Mouse (Mus musculus) ES-E14 (cell line): ENCODE measurements at regions not wholly inside any gene's neighbourhood (a gene's known extent, or its start where the extent isn't known, plus 50 kb on each side); places are given as distances from the start of the nearest gene placed in this dataset.

Experiments used
- DNase-seq: peaks from one replicate; pipeline ENCODE4 v3.0.0-alpha.2; 2013; ENCODE audit warnings: low read depth, low spot score
- H3K27ac ChIP-seq: 2 replicates; pipeline ENCODE4 v1.5.1; 2012; ENCODE audit warnings: low read depth, mild to moderate bottlenecking, low read length, moderate library complexity, mixed read lengths; ENCODE audit not compliant: poor library complexity, insufficient read depth, severe bottlenecking
- H3K36me3 ChIP-seq: 2 replicates; pipeline ENCODE4 v1.6.1; 2012; ENCODE audit warnings: mild to moderate bottlenecking, low read length, moderate library complexity, mixed read lengths; ENCODE audit not compliant: control insufficient read depth, poor library complexity, insufficient read depth, severe bottlenecking
- H3K4me1 ChIP-seq, 2 experiments: fragments of 150-350 bp in 1 of 2; sonication (generic) in 1 of 2; 2 replicates each; pipeline ENCODE4 v1.6.1; 2012; ENCODE audit warnings: low read length in 2 of 2, mild to moderate bottlenecking in 1 of 2, mixed read lengths in 1 of 2; ENCODE audit not compliant: control insufficient read depth in 2 of 2, insufficient read depth in 2 of 2, poor library complexity in 1 of 2
- H3K4me3 ChIP-seq, 2 experiments: fragments of 150-350 bp in 1 of 2; sonication (generic) in 1 of 2; 2 replicates each; pipeline ENCODE4 v1.5.1; 2012; ENCODE audit warnings: low read length in 2 of 2, low read depth in 1 of 2, mild to moderate bottlenecking in 1 of 2, mixed read lengths in 1 of 2; ENCODE audit not compliant: insufficient read depth in 1 of 2, poor library complexity in 1 of 2, severe bottlenecking in 1 of 2
- H3K9ac ChIP-seq: 2 replicates; pipeline ENCODE4 v1.6.1; 2012; ENCODE audit warnings: low read depth, mild to moderate bottlenecking, low read length, mixed read lengths; ENCODE audit not compliant: poor library complexity, insufficient read depth, severe bottlenecking
- H3K9me3 ChIP-seq: fragments of 150-350 bp; sonication (generic); 2 replicates; pipeline ENCODE4 v1.6.1; 2012; ENCODE audit warnings: low read depth, mild to moderate bottlenecking, low read length; ENCODE audit not compliant: control insufficient read depth, insufficient read depth
- CHD2 ChIP-seq: IDR thresholded peaks from 2 replicates; pipeline ENCODE4 v1.6.1; 2014; ENCODE audit warnings: mild to moderate bottlenecking, low read depth, low read length, inconsistent platforms
- HCFC1 ChIP-seq: IDR thresholded peaks from 2 replicates; pipeline ENCODE4 v1.6.1; 2012; ENCODE audit warnings: low read length, inconsistent platforms, borderline replicate concordance; ENCODE audit not compliant: insufficient read depth
- MAFK ChIP-seq: IDR thresholded peaks from 2 replicates; pipeline ENCODE4 v1.6.1; 2014; ENCODE audit warnings: mild to moderate bottlenecking, low read depth, low read length, inconsistent platforms; ENCODE audit not compliant: insufficient read depth
- ZC3H11A ChIP-seq: IDR thresholded peaks from 2 replicates; pipeline ENCODE4 v1.6.1; 2012; ENCODE audit warnings: low read depth, mild to moderate bottlenecking, inconsistent platforms, low read length, borderline replicate concordance
- ZNF384 ChIP-seq: IDR thresholded peaks from 2 replicates; pipeline ENCODE4 v1.6.1; 2012; ENCODE audit warnings: low read depth, low read length, inconsistent platforms
- in situ Hi-C, 2 experiments: fragments of 600-800 bp; cut with MboI; formaldehyde crosslinking; loops; one replicate each; pipeline ENCODE4 v1.15.1; 2025; ENCODE audit warnings: low sequenced_read_pairs in 2 of 2, inconsistent platforms in 1 of 2; ENCODE audit not compliant: unreplicated experiment in 2 of 2

GRCm38 (mm10) chr9:94277096-94277495 lies 260.8 kb downstream of the 1190002N15Rik start:
- no peak overlapping the region for H3K9ac ChIP-seq
- no peaks in the 10 kb centered on the region for H3K36me3 ChIP-seq
- TF ChIP-seq ZC3H11A (no peak), CHD2 (no peak), ZNF384 (no peak), MAFK (no peak), HCFC1 (no peak)
- no peaks in the 10 kb centered on the region for H3K9me3 ChIP-seq
- DNase-seq: no peak
- H3K27ac ChIP-seq: no peak overlapping the region
- in situ Hi-C loops: no loop called here
- no peaks in the 10 kb centered on the region for H3K4me1 ChIP-seq
- H3K4me3 ChIP-seq: no peak overlapping the region

- in situ Hi-C loops: no loop called here
- Histone ChIP-seq H3K4me1 (no peaks in the 10 kb centered on the region), H3K36me3 (no peaks in the 10 kb centered on the region), H3K4me3 (no peak overlapping the region), H3K9me3 (no peaks in the 10 kb centered on the region), H3K9ac (no peak overlapping the region), H3K27ac (no peak overlapping the region)
- TF ChIP-seq ZC3H11A: no peak
- TF ChIP-seq MAFK: no peak
- no peak for TF ChIP-seq ZNF384
- DNase-seq: no peak
These were observed 268.7 kb downstream of the 1190002N15Rik start for GRCm38 (mm10) chr9:94269213-94269612.

- in situ Hi-C loops: no loop called here
- no peak overlapping the region for H3K27ac ChIP-seq
- no peak overlapping the region for H3K9ac ChIP-seq
- no peaks in the 10 kb centered on the region for H3K4me1 ChIP-seq
- DNase-seq: no peak
- no peak overlapping the region for H3K4me3 ChIP-seq
- TF ChIP-seq ZNF384: no peak
- no peak for TF ChIP-seq CHD2
- no peak for TF ChIP-seq MAFK
- no peak for TF ChIP-seq HCFC1
- TF ChIP-seq ZC3H11A: no peak
- no peaks in the 10 kb centered on the region for H3K9me3 ChIP-seq
- H3K36me3 ChIP-seq: no peaks in the 10 kb centered on the region
These were observed 270.6 kb downstream of the 1190002N15Rik start for GRCm38 (mm10) chr9:94267243-94267642.

DNA sequence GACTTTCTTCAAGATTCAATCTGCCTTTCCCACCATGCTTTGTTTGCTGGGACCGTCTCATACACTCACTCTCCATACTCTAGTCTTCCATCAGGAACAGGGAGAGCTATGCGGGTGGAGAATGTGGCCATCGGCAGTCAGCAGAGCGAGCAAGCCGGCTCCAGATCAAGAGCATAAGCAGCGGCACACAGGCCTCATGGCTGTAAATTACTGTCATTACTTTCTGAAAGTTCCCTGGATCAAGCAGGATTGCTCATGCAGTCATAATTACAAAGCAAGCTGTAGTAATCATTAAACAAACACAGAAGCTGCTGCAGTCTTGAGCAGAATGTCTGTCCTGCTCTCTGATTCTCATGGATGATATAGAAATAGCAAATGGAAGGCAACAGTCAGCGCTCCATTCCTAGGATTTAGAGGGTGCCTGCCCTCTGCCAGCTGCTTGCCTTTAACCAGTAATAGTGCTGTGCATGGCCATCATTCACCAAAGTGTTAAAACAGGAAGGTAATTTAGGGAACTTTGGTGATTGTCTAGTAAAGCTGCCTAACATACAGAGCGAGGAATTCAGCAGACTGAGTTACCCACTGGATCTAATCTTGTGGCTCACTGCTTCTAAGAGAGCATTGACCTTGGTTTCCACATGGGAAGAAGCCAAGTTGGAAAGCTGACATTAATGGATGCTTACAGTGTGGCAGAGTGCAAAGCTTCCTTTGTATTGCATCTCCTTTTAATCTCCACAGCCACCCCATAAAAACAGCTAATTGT lies 298.2 kb downstream of the 1190002N15Rik start:
- Histone ChIP-seq H3K9me3 (no peaks in the 10 kb centered on the region), H3K4me1 (no peaks in the 10 kb centered on the region), H3K36me3 (no peaks in the 10 kb centered on the region), H3K4me3 (no peak overlapping the region), H3K9ac (no peak overlapping the region), H3K27ac (no peak overlapping the region)
- no peak for DNase-seq
- TF ChIP-seq ZNF384 (no peak), CHD2 (no peak), ZC3H11A (no peak), HCFC1 (no peak), MAFK (no peak)
- in situ Hi-C loops: no loop called here

- Histone ChIP-seq H3K9me3 (no peaks in the 10 kb centered on the region), H3K27ac (no peak overlapping the region), H3K36me3 (no peaks in the 10 kb centered on the region), H3K4me1 (no peaks in the 10 kb centered on the region), H3K4me3 (no peak overlapping the region), H3K9ac (no peak overlapping the region)
- in situ Hi-C loops: no loop called here
- TF ChIP-seq HCFC1: no peak
- TF ChIP-seq MAFK: no peak
- no peak for TF ChIP-seq ZNF384
- TF ChIP-seq ZC3H11A: no peak
- TF ChIP-seq CHD2: no peak
- no peak for DNase-seq
These were observed 299.3 kb downstream of the 1190002N15Rik start for GRCm38 (mm10) chr9:94238565-94238964.
